Mouse (Mus musculus) liver, adult 2 months (tissue): Measurements from ENCODE around the gene Emc10. TPM values are rescaled to one million over a fixed set of nuclear protein-coding genes. Genes with fewer than 3 reads are reported as not detected.

Experiments
- DNase-seq: peaks from one replicate; pipeline ENCODE4 v3.0.0-alpha.2; 2011; ENCODE audit warnings: low read depth, low spot score; ENCODE audit errors: extremely low read depth
- H3K27ac ChIP-seq: fragments of 200-500 bp; replicated peaks from 2 replicates; pipeline ENCODE4 v1.5.1; 2012; ENCODE audit warnings: low read depth, mild to moderate bottlenecking, control low read depth, inconsistent platforms, low read length; ENCODE audit not compliant: insufficient read depth
- H3K27me3 ChIP-seq: fragments of 200-500 bp; 2 replicates; pipeline ENCODE4 v1.6.1; 2012; ENCODE audit warnings: mild to moderate bottlenecking, moderate library complexity, low read length, inconsistent platforms; ENCODE audit not compliant: control insufficient read depth, insufficient read depth
- H3K36me3 ChIP-seq: fragments of 200-500 bp; 2 replicates; pipeline ENCODE4 v1.6.1; 2012; ENCODE audit warnings: low read length, inconsistent platforms; ENCODE audit not compliant: control insufficient read depth, insufficient read depth
- H3K4me1 ChIP-seq: fragments of 200-500 bp; 2 replicates; pipeline ENCODE4 v1.6.1; 2011; ENCODE audit warnings: low read length; ENCODE audit not compliant: control insufficient read depth, insufficient read depth
- H3K4me3 ChIP-seq: fragments of 200-500 bp; 2 replicates; pipeline ENCODE4 v1.5.1; 2011; ENCODE audit warnings: low read depth, mild to moderate bottlenecking, control low read depth, low read length, moderate library complexity; ENCODE audit not compliant: insufficient read depth
- H3K79me2 ChIP-seq: fragments of 200-500 bp; 2 replicates; pipeline ENCODE4 v1.6.1; 2012; ENCODE audit warnings: inconsistent platforms, mild to moderate bottlenecking, low read length, moderate library complexity; ENCODE audit not compliant: control insufficient read depth, insufficient read depth
- H3K9ac ChIP-seq: fragments of 200-500 bp; 2 replicates; pipeline ENCODE4 v1.6.1; 2012; ENCODE audit warnings: low read depth, mild to moderate bottlenecking, control low read depth, inconsistent platforms, low read length
- CTCF ChIP-seq: fragments of 200-500 bp; IDR thresholded peaks from 2 replicates; pipeline ENCODE4 v1.5.1; 2011; ENCODE audit warnings: low read depth, low read length, control low read depth
- POLR2A ChIP-seq: fragments of 200-500 bp; IDR thresholded peaks from 2 replicates; pipeline ENCODE4 v1.6.1; 2011; ENCODE audit warnings: low read length, control low read depth; ENCODE audit not compliant: insufficient read depth; ENCODE audit errors: extremely low read depth
- WGBS: fragments of 180-500 bp; shearing (Covaris S2); methylation state at CpG from one replicate; pipeline ENCODE4 v1.1.7; 2018; 5-methylcytosine and 5-hydroxymethylcytosine counted together
- polyA plus RNA-seq: library from polyadenylated mRNA; depleted of rRNA; stranded (reverse); fragments of >200 nt; gene quantifications from 2 replicates; pipeline ENCODE4 v1.2.3, GENCODE M21; 2012
- total RNA-seq: library from RNA; depleted of rRNA; stranded (reverse); fragments of >200 nt; gene quantifications from 2 replicates; pipeline ENCODE4 v1.2.3, GENCODE M21; 2014

Emc10 gene
- total and polyA plus RNA-seq, 2 experiments, result 29.7 to 287 TPM

DNA sequence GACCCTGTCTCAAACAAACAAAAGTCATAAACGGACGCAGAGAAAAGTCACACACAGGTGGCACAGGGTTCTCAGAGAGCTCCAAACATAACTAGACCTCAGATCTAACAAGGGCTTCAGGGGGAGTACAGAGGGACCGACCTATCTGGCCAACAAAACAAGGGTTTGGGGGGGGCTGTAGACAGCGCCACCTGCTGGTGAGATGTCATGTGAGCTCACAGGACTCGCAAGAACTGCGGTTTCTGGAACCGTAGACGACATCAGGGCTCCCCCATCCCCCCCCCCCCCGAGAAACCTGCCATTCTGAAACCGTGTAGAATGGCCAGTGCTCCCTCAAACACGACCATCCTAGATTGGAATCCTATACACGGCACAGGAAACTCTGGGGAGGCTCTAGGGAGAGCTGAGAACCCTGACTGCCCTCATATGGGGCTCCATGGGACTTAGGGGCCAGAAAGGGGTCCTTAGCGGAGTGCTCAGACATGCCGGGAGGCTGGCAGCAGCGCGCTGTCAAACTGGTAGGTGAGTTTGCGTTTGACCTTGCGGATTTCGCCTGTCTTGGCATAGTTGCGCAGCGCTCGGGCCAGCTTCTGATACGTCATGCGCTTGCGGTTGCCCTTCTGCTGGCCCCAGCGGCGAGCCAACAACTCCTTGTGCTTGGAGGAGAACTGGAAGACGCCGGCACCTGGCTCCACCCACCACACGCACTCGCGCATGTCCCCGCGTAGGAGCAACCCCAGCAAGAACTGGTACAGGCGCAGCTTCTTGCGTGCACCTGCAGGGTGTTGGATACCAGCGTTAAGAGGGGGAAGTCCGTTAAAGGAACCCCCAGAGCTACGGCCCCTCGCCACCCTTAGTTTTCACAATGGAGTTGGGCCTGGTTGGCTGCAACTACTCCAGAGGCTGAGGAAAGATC, 31.4 kb upstream of the Emc10 start:
- H3K9ac ChIP-seq, result peak overlapping the region; percentile 40
- H3K4me1 ChIP-seq, result no peaks in the 10 kb centered on the region
- TF ChIP-seq CTCF (peak; percentile 84), POLR2A (no peak)
- DNase-seq, result peak; percentile 60
- WGBS, result 9% methylated on average over 40 of the region's 40 CpGs
- no peak overlapping the region for H3K27ac ChIP-seq
- H3K79me2 ChIP-seq, result no peaks in the 10 kb centered on the region
- 0 out of 2 replicates have a peak, but pooled peaks cover 3% of the 10 kb centered on the region for H3K27me3 ChIP-seq
- H3K36me3 ChIP-seq, result no peaks in the 10 kb centered on the region
- H3K4me3 ChIP-seq, result peak overlapping the region; percentile 46

DNA sequence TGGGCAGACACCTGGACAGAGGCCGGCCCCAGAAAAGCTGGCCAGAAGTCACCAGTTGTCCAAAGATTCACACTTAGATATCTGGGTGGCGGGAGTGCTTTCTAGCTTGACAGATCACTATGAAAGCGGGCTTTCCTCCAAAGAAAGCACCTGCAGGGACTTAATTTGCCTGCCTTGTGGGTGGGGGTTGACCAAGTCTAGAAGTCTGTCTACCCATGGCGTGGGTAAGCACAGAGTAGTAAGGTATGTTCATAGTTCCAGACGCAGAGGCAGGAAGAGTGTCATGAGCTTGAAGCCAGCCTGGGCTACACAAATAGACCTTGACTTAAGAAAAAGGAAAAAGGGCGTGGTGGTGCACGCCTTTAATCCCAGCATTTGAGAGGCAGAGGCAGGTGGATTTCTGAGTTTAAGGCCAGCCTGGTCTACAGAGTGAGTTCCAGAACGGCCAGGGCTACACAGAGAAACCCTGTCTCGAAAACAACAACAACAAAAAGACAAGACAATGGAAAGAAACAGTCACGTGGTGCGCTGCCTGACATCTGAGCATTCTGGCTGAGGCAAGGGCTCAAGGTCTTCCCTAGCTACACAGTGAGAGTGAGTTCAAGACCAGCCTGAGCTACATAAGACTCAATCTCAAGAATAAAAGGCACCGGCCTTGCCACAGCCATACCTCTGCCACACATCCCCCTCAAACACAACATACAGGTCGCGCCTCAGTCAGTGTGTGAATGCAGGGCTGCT, 30.3 kb upstream of the Emc10 start:
- H3K27me3 ChIP-seq, result peaks cover 6% of the 10 kb centered on the region; the same call in 1 of the 2 replicates
- no peaks in the 10 kb centered on the region for H3K4me1 ChIP-seq
- H3K9ac ChIP-seq, result no peak overlapping the region
- no peak for TF ChIP-seq CTCF
- no peak for TF ChIP-seq POLR2A
- no peaks in the 10 kb centered on the region for H3K79me2 ChIP-seq
- H3K36me3 ChIP-seq, result no peaks in the 10 kb centered on the region
- no peak overlapping the region for H3K27ac ChIP-seq
- 89% methylated on average over 14 of the region's 14 CpGs for WGBS
- H3K4me3 ChIP-seq, result no peak overlapping the region
- DNase-seq, result no peak

DNA sequence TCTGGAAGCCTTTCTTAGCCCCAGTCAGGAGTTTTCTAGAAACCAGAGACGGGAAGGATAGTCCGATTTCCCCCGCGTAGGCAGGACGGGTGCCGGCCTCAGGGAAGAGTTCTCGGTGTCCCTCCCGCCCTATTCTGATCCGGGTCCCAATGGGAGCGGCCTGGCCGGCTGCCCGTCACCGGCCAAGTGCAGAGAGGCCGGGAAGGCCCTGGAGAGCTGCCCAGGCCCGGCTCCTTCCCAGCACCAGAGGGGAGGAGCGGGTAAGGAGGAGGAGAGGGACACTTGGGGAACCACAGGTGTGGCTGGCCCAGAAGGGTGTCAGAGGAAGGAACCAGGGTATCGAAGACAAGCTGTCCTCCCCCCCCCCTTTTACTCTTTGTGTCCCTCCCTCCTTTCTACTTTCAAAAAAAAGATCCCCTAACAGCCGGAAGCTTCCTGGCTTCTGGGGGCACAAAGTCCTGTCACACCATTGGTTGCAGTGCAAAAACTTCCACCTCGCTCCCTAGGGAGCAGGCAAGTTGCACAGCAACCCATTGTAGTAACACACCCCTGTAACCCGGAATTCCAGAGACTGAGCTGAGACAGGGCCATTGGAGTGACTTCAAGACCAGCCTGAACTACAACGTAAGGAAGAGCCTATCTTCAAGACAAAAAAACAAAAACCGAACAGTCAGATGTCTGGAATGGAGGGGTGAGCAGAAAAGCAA, 28.9 kb upstream of the Emc10 start:
- Histone ChIP-seq H3K27me3 (peaks cover 6% of the 10 kb centered on the region; the same call in 1 of the 2 replicates), H3K4me3 (peak overlapping the region; percentile 27; the same call in 1 of the 2 replicates), H3K27ac (no peak overlapping the region), H3K9ac (0 out of 2 replicates have a peak overlapping the region, but pooled peaks have one; percentile 12), H3K36me3 (no peaks in the 10 kb centered on the region), H3K79me2 (no peaks in the 10 kb centered on the region), H3K4me1 (no peaks in the 10 kb centered on the region)
- DNase-seq, result peak; percentile 48
- TF ChIP-seq CTCF (no peak), POLR2A (no peak)
- WGBS, result 16% methylated on average over 22 of the region's 22 CpGs

DNA sequence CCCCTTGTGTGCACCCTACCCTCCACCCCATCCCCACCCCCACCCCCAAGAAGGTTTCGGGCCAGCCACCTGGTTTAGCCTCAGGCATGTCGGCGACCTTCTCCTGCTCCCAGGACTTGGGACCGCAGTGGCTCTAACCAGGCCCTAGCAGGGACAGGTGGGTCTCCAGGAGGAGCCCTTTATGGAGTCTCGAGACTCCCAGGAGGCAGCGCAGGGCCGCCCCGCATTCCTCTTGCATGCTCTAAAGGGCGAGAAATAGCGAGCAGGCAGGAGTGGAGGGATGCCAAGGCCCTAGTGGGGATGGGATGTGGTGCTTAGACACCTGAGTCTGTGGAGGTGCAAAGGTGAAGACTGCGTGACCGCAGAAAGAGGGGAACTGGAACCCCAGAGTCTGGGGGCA, 28.2 kb upstream of the Emc10 start, which contains the start of gene Mybpc2:
Gene Mybpc2 (minus strand): TSS at position 155 of the 400 bp plus-strand sequence.
- peak within 1 kb of the TSS; percentile 27; the same call in 1 of the 2 replicates for H3K4me3 ChIP-seq
- H3K27me3 ChIP-seq, result peaks cover 6% of the 10 kb centered on the region; the same call in 1 of the 2 replicates
- 42% methylated on average over 12 of the region's 12 CpGs for WGBS
- 0 out of 2 replicates have a peak within 1 kb of the TSS, but pooled peaks have one; percentile 12 for H3K9ac ChIP-seq
- no peaks in the 10 kb centered on the region for H3K36me3 ChIP-seq
- no peaks in the 10 kb centered on the region for H3K4me1 ChIP-seq
- DNase-seq, result no peak
- H3K27ac ChIP-seq, result no peak within 1 kb of the TSS
- no peaks in the 10 kb centered on the region for H3K79me2 ChIP-seq
- no peak for TF ChIP-seq POLR2A
- no peak for TF ChIP-seq CTCF

DNA sequence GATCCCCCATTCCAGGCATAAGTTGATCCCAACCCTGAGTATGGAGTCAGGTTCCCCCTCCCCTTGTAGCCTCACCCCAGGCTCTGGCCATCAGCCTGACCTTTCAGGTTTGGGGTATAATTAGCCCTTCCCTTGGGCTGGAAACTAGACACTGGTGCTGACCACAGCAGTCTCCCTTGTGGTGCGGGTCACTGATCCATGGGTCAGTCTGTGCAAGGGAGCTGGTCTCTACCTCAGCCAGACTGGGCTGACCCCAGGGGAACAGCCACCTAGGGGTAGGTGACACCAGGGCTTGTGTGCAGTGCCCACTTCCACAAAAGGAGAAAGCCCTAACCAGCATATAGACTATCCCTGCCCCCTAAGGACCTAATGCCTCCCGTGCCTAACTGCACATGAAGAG, 26.7 kb upstream of the Emc10 start:
- no peaks in the 10 kb centered on the region for H3K4me1 ChIP-seq
- peaks cover 6% of the 10 kb centered on the region; the same call in 1 of the 2 replicates for H3K27me3 ChIP-seq
- H3K9ac ChIP-seq, result no peak overlapping the region
- 75% methylated on average over 2 of the region's 2 CpGs for WGBS
- TF ChIP-seq POLR2A (no peak), CTCF (no peak)
- H3K27ac ChIP-seq, result no peak overlapping the region
- H3K79me2 ChIP-seq, result no peaks in the 10 kb centered on the region
- H3K4me3 ChIP-seq, result no peak overlapping the region
- no peaks in the 10 kb centered on the region for H3K36me3 ChIP-seq
- DNase-seq, result no peak
